Mouse (Mus musculus): ENCODE results near the gene Zan.
"Not testable (repeated sequence)": the region's sequence is repeated elsewhere in the genome, so short reads cannot be mapped to it uniquely, and the experiment has no call there.

The Zan gene

DNA sequence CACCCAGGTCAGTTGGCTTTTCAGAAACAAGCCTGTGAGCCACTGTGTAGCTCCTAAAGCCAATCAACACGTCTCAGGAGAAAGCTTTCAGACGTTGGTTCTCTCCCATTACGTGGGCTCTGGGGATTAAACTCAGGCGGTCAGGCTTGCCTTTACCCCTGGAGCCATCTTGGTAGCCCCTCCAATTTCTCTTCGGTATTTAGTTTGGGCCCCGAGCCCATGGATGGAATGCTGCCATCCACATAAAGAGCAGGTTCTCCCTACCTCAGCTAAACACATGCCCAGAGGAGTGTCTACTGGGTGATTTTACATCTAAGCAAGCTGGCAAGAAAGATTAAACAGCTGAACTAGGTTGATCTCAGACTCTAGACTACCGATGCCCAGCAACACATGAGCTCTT lies 23.3 kb upstream of the Zan start:
- DNase-seq: no peak

DNA sequence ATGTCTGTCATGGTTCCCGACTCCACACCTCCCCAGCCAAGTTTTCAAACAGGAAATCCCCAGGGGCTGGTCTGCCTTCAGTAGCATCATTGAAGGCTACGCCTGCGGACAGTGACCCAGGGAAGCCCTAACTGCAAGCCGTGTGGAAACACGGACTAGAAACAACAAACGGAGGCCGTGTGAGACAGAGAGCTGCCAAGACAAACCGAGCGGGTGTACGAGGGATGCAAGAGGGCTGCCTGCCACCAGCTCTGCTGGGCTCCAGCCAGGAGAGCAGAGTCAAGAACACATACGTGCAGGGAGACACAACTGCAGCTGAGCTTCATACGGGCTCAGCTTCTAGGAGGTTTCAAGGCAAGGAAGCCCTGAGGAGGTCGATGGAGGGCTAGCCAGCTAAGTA lies 17.0 kb upstream of the Zan start:
- no peak for DNase-seq

DNA sequence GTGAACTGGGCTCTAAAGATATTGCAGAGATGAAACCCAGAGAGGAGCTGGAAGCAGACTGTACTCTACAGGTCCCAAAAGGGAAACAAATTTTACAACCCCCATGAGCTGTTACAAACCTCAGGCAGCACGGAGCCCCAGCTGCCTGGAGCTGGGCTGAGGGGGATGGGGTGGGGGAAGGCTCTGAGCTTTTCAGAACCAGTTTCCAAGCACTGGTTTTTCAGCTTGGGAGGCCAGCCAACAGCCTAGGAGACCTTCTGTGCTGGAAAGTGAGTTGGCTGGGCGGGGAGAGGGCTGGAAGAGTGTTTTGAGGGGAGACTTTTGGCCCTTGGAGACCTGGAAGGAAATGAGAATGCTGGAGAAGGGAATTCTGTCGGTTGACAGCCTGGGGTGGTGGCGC lies 14.7 kb upstream of the Zan start:
- no peak for DNase-seq

DNA sequence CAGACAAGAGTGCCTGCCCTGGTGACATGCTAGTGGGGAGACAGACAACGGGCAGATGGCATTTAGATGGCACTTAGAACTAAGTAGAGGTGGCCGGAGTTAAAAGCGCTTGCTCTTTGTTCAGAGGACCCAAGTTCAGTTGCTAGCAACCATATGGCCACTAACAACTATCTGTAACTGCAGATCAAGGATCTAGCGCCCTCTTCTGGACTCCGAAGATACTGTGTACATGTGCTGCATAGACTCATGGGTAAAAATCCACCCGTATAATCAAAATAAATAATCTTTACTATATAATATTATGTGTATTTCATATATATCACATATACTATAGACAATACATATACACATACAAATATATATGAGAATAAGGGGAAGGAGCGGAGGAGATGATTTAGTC lies 10.8 kb upstream of the Zan start:
- peak; percentile 26 for DNase-seq

DNA sequence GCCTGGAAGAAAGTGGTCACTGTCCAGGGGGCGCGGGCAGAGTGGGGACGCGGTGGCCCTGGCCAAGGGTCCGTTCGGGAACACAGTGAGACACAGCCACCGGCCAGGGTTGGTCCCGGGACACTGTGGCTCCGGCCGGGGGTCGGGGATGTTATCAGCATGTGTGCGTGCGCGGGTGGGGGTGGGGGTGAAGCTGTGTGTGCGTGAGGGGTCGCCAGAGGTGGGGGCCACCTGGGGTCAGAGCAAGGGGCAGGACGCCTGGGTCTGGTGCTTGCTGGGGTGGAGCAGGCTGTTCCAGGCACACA lies 8.9 kb upstream of the Zan start:
- peak; percentile 11 for DNase-seq

DNA sequence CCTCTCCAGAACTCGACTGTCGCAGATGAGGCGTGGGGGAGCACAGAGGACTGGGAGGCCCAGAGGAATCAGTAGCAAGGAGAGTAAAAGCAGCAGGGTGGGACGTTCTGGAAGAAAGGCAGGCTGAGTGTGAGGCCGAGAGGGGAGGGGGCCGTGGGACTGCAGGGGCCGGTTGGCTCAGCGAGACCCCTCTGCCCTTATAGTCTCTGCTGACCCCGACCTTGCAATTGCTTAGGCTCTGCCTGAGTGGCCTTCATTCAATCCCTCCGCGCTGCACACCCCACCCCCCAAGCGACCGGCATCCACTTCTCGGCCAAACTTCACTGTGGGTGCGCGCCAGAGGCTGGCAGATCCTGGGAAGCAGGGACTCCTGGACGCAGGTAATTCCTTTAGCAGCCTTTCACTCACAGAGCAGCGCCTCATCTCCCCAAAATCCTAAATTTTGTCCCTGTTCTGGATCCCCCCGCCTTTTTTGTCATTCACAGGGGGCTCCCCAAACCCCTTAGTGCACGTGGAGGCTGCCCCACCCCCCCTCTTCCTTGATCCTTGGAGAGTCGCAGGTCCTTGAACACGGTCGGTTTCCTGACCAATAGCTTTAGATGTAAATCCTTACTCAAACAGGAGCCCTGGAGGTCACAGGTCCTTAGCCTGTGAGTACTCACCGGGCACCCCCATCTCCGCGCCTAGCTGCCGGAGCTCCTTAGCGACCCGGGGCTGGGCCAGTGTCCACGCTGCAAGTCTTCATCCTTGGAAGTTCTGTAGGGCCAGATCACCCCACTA lies 8.4 kb upstream of the Zan start:
- peak; percentile 22 for DNase-seq

DNA sequence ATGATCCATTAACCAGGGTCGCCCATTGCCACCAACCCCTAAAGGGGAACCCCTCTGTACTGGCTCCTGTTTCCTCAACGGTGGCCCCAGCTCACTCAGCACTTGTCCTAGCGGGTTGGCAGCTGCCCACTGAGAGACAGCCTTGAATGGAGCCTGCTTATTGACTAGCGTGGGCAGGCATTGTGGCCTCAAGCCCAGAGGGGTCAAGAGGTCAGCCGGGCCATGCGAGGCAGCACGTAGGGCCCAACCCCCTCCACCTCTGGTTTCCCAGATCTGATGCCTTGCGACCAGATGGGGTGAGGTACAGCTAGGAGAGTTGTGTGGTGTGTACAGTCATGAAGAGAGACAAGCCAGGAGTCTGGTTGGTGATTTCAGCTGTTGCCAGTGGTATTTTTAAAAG lies 5.0 kb upstream of the Zan start:
- DNase-seq: peak; percentile 44

DNA sequence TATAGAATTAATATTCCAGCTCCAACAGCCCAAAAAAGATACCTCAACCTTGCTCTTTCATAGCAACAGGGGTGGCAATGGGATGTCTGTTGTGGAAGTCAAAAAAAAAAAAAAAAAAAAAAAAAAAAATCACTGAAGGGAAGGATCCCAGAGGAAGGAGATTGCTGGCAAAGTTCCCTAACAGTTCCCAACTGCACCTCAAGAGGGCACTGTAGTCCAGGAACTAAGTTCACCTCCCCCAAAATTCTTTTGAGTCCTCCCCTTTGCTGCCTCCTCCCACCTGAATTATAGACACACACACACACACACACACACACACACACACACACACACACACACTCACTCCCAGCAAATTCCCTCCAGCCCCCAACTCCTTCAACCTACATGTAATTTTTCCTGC lies 4.3 kb upstream of the Zan start:
- peak; percentile 91 for DNase-seq

DNA sequence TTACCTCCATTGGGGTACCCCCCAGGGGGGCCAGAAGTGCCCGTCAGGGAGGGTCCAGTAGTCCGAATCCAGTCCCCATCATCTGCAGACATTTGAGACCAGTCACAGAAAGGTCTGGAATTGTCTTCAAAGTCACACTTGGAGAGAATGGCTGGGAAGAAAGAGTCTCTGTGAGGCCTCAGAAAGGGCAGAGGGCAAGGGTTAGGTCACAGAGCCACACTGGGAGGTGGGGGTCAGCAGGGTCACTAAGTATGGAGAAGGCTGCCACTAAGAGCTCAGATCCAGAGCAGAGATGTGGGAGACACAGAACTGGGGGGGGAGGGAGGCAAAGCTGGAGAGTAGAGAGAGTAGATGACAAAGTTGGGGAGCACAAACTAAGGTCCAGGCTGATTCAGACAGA lies 2.5 kb downstream of the Zan start:
- DNase-seq: no peak

DNA sequence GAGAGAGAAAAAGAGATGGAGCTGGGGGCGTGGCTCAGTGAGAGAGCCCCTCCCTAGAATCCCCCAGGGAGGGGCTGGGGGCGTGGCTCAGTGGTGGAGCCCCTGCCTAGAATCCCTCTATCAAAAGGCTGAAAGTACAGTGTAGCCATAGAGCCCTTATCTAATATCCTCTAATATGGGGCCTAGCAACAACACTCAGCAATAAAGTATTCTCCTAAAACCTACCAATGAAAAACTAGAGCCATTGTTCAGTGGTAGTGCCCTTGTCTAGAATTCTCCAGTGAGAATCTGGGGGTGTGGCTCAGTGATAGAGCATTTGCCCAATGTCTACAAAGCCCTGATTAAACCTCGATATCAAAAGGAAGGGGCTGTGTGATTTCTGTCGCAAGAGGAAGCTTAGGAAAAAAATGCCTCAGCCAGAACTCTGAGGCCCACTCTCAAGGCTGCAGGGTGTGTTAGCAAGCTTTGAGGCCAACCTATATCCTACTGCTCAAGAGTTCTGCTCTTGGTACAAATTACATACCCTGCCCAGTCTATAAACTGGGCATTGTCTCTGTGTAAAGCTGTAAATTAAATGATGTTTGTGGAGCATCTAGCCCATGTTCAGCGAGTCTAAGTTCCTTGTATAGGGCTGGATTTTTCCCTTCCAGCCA lies 4.5 kb downstream of the Zan start:
- DNase-seq: no peak

DNA sequence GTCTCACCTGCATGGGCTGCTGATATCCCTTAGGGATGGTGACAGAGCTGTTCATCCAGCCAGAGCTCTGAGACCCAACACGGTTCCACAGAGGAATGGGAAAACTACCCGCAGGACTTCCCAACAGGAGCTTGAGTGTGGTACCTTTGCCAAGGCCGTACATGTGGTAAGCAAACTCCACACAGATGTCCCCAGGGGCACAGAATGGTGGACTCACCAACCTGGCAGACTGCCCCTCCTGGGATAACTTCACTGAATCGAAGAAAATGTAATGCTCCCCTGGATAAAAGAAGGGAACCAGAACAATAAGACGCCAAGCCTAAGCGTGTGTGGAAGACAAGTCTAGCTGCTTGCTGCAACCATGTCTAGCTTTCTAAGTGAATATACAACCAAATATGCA lies 9.9 kb downstream of the Zan start:
- DNase-seq: no peak

DNA sequence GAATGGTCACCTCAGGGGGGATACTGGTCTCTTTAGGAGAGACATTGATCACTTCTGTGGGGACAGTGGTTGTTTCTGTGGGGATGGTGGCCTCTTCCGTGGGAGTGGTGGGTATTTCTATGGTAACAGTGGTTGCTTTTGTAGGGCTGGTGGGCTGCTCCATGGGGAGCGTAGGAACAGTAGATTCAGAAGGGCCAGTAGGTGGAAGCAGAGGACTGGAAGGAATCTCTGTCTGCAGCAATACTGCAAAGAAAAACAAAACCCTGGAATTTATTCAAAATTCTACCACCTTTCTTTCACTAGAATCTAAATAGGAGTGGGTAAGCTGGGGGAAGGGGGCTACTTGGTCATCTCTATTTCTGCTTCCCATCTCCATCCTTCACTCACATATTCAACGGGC lies 11.8 kb downstream of the Zan start:
- no peak for DNase-seq

DNA sequence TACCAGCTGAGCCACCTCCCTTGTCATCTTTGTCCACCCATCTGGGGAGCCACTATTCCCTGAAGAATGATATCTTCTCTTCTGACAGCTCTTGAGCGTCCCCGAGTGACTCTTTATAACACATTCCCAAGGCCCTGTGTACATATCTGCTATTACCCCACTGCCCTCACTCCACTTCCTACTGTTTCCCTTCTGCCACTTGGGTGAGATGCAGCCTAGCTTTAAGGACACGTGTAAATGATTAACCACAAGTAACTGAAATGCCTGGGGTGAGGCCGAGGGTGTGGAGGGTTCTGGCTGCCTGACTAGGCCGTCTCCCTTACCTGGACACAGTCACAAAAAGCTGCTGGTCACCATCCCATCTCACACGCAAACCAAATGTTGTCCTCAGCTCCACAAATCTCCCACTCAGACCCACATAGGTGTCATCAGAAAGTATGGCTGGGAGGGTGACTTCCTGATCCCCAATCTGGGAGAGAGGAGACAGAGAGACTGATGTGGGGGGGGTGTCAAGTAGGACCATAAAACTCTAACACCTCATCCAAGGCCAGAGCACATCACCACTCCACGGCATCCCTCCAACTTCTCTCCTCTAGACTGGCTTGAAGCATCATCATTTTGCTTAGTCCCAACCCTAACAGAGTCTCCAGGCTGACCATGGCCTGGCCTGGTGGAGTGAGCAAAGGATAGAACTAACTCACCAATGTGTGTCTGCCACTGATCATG lies 20.8 kb downstream of the Zan start:
- DNase-seq: no peak

DNA sequence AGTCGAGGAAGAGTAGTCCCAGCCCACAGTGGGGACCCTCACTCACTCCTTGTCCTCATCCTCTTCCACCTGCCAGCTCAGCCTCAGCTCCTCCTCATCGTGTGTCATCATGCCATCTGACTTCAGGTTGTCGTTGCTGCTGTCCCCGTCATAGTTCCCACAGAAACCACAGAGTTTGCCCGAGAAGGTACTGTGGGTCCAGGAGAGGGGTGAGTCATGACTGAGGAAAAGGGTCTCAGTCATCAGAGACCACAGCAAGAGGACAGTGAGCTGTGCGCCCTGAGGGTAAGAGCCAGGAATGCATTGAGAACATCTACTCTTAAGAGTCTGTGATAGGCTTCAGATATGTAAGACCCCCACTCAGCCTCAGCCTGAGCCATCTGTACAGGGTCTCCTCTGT lies 21.7 kb downstream of the Zan start:
- no peak for DNase-seq

DNA sequence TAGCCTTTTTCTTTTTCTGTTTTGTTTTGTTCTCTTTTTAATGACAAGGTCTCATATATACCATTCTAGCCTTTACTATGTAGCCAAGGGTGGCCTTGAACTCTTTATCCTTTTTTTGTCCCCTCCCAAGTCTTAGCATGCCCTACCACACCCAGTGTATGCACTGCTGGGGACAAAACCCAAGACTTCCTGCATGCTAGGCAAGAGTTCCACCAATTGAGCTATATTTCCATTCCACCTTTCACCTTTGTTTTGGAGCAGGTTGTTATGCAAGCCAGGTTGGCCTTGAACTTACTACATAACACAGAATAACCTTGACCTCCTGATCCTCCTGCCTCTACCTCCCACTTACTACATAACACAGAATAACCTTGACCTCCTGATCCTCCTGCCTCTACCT lies 31.3 kb downstream of the Zan start:
- no peak for DNase-seq

DNA sequence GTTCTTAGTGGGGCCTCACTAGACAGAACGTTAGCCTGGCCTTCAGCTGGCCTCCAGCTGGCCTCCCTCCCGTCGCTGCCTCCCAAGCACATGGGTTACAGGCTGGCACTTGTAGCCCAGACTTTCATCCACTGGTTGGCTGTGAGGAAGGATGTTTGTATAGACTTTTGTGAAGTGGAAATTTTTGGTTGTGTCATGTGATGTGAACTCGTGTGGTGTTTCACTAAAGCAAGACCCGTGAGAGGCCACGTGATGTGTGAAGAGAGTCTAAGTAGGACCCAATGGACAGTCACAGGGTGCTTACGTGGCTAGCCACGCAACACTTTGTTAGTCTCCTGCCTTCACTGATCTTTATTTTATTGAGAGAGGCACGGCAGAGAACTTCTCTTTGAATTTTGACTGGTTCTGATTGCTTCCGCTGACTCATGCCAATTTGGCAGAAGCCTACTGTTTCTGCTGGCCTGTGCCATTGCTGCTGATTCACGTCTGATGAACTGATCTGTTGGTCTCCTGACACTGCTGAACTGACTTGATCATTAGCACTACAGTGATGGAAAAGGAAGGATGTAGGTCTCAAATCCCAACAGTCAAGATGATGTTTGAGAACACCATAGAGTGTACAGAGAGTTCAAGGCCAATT lies 36.5 kb downstream of the Zan start:
- no peak for DNase-seq

DNA sequence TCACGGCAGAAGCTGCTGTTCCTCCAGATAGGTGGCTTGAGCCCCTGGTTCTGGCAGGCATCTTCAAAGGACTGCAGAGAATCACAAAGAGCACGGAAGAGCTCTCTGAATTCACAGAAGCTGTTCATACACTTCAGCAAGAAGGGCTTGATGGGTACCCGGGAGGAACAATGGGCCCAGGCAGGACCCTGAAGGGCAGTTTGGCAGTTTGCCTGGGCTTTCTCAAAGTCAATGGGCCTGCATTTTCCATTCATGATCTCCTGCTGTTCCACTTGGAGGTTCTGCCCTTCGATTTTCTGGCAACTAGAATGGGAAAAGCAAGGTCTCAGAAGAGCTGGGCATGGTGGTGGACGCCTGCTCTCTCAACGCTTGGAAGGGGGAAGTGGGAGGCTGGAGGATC lies 43.0 kb downstream of the Zan start:
- DNase-seq: peak; percentile 44

DNA sequence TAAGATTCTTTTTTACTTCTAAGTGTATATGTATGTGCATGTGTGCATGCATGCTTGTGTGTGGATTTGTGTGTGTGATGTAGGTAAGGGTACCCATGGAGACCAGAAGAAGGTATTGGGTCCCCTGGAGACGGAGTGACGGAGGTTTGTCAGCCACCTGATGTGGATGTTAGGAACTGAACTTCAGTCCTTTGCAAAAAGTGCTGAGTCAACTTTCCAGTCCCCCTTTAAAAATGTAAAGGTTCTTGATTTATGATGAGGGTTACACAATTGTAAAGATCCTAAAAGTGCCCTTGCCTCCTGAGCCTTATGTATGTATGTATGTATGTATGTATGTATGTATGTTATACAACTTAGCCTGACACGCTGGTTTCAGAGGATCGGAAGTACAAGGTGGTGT lies 46.5 kb downstream of the Zan start:
- not testable (repeated sequence) for DNase-seq

DNA sequence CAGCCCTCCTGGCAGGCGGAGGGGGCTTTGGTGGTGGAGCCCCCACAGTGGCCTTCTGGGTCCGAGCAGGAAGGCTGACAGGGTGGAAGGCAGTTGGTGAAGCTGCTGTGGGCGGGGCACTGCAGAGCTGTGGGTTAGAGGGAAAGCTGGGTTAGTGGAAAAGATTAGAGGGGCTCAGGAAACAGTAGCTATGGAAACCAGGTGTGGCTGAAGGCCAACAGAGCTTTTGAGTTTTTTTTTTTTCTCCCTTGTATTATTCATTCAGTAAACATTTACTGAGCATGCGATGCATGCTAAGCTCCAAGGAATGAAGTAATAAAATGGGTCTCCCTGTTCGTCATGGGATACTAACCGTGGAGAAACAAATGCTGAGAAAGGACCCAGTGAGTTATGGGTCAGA lies 51.2 kb downstream of the Zan start:
- DNase-seq: no peak

DNA sequence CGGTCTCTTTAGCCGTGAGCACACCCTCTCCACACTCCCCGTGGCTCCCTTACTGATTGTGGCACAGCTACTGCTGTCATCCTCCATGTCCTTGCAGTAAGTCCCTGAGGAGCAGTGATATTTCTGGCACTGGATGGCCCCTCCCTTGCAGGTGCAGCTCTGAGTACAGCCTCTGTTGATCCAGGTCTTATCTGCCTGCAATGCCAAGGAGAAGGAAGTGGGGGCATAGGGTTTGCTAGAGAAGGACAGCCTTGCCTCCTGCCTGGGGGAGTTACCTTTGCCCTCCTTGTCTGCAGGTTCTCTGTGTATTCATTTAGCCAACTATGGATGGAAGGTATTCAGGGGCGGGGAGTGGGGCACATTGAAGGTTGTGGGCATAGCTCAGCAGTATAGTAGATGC lies 57.0 kb downstream of the Zan start:
- DNase-seq: no peak

DNA sequence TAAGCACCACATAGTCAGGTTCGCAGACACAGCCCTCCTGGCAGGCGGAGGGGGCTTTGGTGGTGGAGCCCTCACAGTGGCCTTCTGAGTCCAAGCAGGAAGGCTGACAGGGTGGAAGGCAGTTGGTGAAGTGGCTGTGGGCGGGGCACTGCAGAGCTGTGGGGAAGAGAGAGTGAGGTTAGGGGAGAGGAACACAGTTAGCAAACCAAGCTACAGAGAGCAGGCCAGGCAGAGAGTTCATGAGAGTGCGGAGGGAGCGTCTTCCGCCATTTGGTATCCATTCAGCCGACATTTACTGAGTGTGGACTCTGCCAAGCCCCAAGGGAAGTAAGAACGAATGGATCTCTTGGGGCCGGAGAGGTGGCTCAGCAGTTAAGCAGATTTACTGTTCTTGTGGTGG lies 57.8 kb downstream of the Zan start:
- DNase-seq: no peak

DNA sequence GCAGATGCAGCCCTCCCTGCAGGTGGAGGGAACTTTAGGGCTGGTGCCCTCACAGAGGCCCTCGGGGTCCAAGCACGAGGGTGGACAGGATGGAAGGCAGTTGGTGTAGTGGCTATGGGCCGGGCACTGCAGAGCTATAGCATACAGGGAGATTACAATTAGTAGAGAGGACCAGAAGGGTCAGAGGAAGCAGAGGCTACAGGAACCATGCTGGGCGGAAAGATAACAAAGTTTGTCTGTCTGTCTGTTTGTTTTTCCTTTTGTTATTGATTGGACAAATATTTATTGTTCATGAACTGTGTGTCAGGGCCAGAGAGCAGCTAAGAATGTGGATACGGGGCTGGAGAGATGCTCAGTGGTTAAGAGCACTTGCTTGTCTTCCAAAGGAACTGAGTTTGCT lies 62.6 kb downstream of the Zan start:
- no peak for DNase-seq

DNA sequence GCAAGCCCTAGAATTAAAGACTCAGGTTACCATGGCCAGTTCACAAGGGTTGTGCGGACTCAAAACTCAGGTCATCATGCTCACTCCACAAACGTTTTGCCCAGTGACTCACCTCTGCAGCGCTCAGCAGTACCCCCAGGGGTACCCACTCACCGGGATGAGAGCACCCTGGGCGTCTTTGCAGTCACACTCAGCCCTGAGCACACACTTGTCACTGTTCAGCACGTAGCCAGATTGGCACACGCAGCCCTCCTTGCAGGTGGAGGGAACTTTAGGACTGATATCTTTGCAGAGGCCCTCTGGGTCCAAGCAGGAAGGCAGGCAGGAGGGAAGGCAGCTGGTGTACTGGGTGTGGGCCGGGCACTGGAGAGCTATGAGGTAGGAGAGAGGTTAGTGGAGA lies 65.6 kb downstream of the Zan start:
- DNase-seq: no peak

DNA sequence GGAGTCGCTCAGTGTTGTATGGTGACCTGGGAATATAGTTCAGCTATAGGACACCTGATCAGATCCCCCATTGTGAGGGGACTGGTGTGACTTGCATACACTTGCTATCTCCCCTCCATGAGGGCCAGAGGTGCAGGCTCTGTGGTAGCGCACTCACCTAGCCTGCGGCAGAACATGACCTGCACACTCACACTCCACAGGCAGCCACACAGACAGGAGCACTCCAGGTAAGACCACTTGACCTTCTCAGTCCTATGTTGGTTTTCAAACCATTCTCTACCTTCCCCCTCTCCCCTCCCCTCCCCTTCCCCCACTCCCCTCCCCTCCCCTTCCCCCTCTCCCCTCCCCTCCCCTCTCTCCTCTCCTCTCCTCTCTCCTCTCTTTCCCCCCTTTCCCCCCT lies 66.3 kb downstream of the Zan start:
- no peak for DNase-seq
